Mouse (Mus musculus): ENCODE data around the gene Ispd.

DNA sequence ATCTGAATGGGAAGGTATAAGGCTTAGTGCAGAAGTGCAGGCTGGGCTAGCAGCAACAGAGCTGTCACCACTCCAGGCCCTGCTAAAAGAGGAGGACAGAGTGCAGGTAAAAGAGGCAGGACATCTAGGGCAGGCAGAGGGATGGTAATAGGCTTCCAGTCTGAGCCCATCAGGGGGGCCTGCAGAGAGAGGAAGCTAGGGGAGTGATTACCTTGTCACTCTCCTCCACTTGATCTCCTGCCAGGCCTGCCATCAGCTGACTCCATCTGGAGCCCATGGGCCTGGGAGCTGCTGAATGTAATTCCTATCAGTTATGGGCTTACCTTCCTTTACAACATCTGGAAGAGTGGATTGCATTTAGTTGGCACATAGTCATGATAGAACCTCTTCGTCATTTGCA is 48.6 kb upstream of the Ispd start:
- TF ChIP-seq HCFC1 (IDR thresholded peaks at IDR 0.05; ENCODE audit: borderline replicate concordance, insufficient read depth, low read length), result no peak
- TF ChIP-seq ZNF384 (IDR thresholded peaks at IDR 0.05; ENCODE audit: low read depth, low read length), result no peak
- no peak for TF ChIP-seq ZC3H11A (IDR thresholded peaks at IDR 0.05; ENCODE audit: borderline replicate concordance, low read depth, low read length)
